Mouse (Mus musculus) gastrocnemius, adult 2 months (tissue): ENCODE data around the gene Rad23a. TPM values are rescaled to one million over a fixed set of nuclear protein-coding genes. Genes with fewer than 3 reads are reported as not detected.

Source experiments
- DNase-seq: peaks from one replicate; pipeline ENCODE4 v3.0.0; 2022
- H3K27ac ChIP-seq: fragments of 200-600 bp; 2 replicates; pipeline ENCODE4 v1.8.1; 2022; ENCODE audit warnings: mild to moderate bottlenecking
- H3K4me3 ChIP-seq: fragments of 200-600 bp; 2 replicates; pipeline ENCODE4 v1.8.1; 2022; ENCODE audit warnings: mild to moderate bottlenecking, moderate library complexity
- CTCF ChIP-seq: fragments of 200-600 bp; IDR thresholded peaks from 2 replicates; pipeline ENCODE4 v1.8.1; 2022; ENCODE audit warnings: antibody characterized with exemption, mild to moderate bottlenecking, moderate library complexity
- intact Hi-C: fragments of 180-260 bp; cut with DNase I; formaldehyde crosslinking; loops from one replicate; pipeline ENCODE4 v1.15.1; 2025
- microRNA-seq: library from miRNA; unstranded; fragments of <30 nt; microRNA quantifications from one replicate; pipeline ENCODE4 v1.2.0, GENCODE M21; 2021
- total RNA-seq, 2 experiments: library from RNA; stranded (reverse); gene quantifications; 2 replicates each; pipeline ENCODE4 v1.2.3; 2021

The Rad23a gene
- total RNA-seq, 2 experiments from 2014 or later, result 159 to 172 TPM

- peak overlapping the region; percentile 60 for H3K4me3 ChIP-seq
- peak; percentile 93 for DNase-seq
- no peak for TF ChIP-seq CTCF
- intact Hi-C loops, result loop anchor here (1.0 kb wide), 1 partner anchor 14 kb away; no protein-coding TSS in a partner anchor
- peak overlapping the region; percentile 96 for H3K27ac ChIP-seq
These were observed 51.6 kb downstream of the Rad23a start for GRCm38 (mm10) chr8:84788896-84789295.

GRCm38 (mm10) chr8:84787523-84788302 is 52.8 kb downstream of the Rad23a start:
- Histone ChIP-seq H3K4me3 (peak overlapping the region; percentile 60), H3K27ac (peak overlapping the region; percentile 96)
- intact Hi-C loops, result no loop called here
- no peak for TF ChIP-seq CTCF
- DNase-seq, result peak; percentile 58

GRCm38 (mm10) chr8:84786801-84787467 is 53.5 kb downstream of the Rad23a start:
- no peak for TF ChIP-seq CTCF
- intact Hi-C loops, result no loop called here
- H3K27ac ChIP-seq, result peak overlapping the region; percentile 96
- DNase-seq, result no peak
- H3K4me3 ChIP-seq, result peak overlapping the region; percentile 59

- TF ChIP-seq CTCF, result no peak
- H3K27ac ChIP-seq, result peak overlapping the region; percentile 96
- DNase-seq, result peak; percentile 87
- H3K4me3 ChIP-seq, result peak overlapping the region; percentile 59
- intact Hi-C loops, result no loop called here
These were observed 54.4 kb downstream of the Rad23a start for GRCm38 (mm10) chr8:84785756-84786677.

- no peak for TF ChIP-seq CTCF
- H3K4me3 ChIP-seq, result peak overlapping the region; percentile 69
- peak overlapping the region; percentile 96 for H3K27ac ChIP-seq
- intact Hi-C loops, result no loop called here
- DNase-seq, result no peak
These were observed 55.0 kb downstream of the Rad23a start for GRCm38 (mm10) chr8:84785506-84785755.

- Histone ChIP-seq H3K4me3 (peak overlapping the region; percentile 69), H3K27ac (peak overlapping the region; percentile 96)
- no peak for TF ChIP-seq CTCF
- peak; percentile 47 for DNase-seq
- intact Hi-C loops, result no loop called here
These were observed 55.6 kb downstream of the Rad23a start for GRCm38 (mm10) chr8:84784681-84785505.

Small RNA genes lying within 50 kb of the gene (microRNA-seq; reads per million reads assigned to microRNA genes)
- gene Mir7069, result not detected

Other genes with a start within 250 kb of the Rad23a start
- gene Ier2, start 177.8 kb downstream of the Rad23a start, total RNA-seq, result 1 to 10 TPM; 5.9 to 6.5 TPM
- gene Trmt1, start 154.4 kb downstream of the Rad23a start, total RNA-seq, result 10 to 100 TPM; 45.6 to 57.5 TPM
- 10 to 100 TPM; 18.7 to 24.3 TPM for gene Nacc1, start 152.8 kb downstream of the Rad23a start, total RNA-seq
- 1 to 10 TPM; 1.1 to 1.3 TPM for gene Lyl1, start 139.2 kb downstream of the Rad23a start, total RNA-seq
- under 1 TPM; 0.36 to 0.78 TPM for gene G430095P16Rik, start 117.7 kb downstream of the Rad23a start, total RNA-seq
- 100 to 1,000 TPM; 465 to 558 TPM for gene Nfix, start 40.3 kb downstream of the Rad23a start, total RNA-seq
- 10 to 100 TPM; 10.2 to 14.3 TPM for gene Dand5, start 17.8 kb downstream of the Rad23a start, total RNA-seq
- gene Gadd45gip1, start 9.1 kb downstream of the Rad23a start, total RNA-seq, result 10 to 100 TPM; 16.2 to 30.4 TPM
- 100 to 1,000 TPM; 149 to 205 TPM for gene Calr, start 6.3 kb upstream of the Rad23a start, total RNA-seq
- 10 to 100 TPM; 23.8 to 24.9 TPM for gene Farsa, start 16.3 kb upstream of the Rad23a start, total RNA-seq
- gene Syce2, start 31.4 kb upstream of the Rad23a start, total RNA-seq, result 1 to 10 TPM; 1.2 to 1.8 TPM
- gene Gcdh, start 53.3 kb upstream of the Rad23a start, total RNA-seq, result 10 to 100 TPM; 33.9 to 51.1 TPM
- not detected for gene Klf1, start 61.3 kb upstream of the Rad23a start, total RNA-seq
- gene Dnase2a, start 67.9 kb upstream of the Rad23a start, total RNA-seq, result 1 to 10 TPM; 4.0 to 8.4 TPM
- under 1 TPM in 1 of 2 experiments, not detected in 1; 0.17 TPM for gene Mast1, start 96.7 kb upstream of the Rad23a start, total RNA-seq
- not detected for gene Rtbdn, start 106.3 kb upstream of the Rad23a start, total RNA-seq
- not detected for gene Gm49661, start 128.8 kb upstream of the Rad23a start, total RNA-seq
- gene Prdx2, start 128.9 kb upstream of the Rad23a start, total RNA-seq, result 100 to 1,000 TPM; 151 to 245 TPM
- 10 to 100 TPM; 22.1 to 25.9 TPM for gene Rnaseh2a, start 129.1 kb upstream of the Rad23a start, total RNA-seq
- 10 to 100 TPM in 1 of 2 experiments, 1 to 10 TPM in 1; 5.7 to 10.1 TPM for gene Junb, start 138.1 kb upstream of the Rad23a start, total RNA-seq
- gene Hook2, start 149.9 kb upstream of the Rad23a start, total RNA-seq, result 1 to 10 TPM; 1.4 to 2.0 TPM
- gene Best2, start 173.9 kb upstream of the Rad23a start, total RNA-seq, result not detected
- 10 to 100 TPM; 50.6 to 58.0 TPM for gene Asna1, start 184.6 kb upstream of the Rad23a start, total RNA-seq
- gene Trir, start 186.2 kb upstream of the Rad23a start, total RNA-seq, result 10 to 100 TPM; 71.9 to 72.4 TPM
- 10 to 100 TPM; 29.9 to 33.4 TPM for gene Tnpo2, start 196.2 kb upstream of the Rad23a start, total RNA-seq
- 1 to 10 TPM; 1.4 to 1.5 TPM for gene Fbxw9, start 219.4 kb upstream of the Rad23a start, total RNA-seq
- gene Gm5741, start 227.3 kb upstream of the Rad23a start, total RNA-seq, result not detected
- 10 to 100 TPM; 27.0 to 28.2 TPM for gene Dhps, start 231.1 kb upstream of the Rad23a start, total RNA-seq
- gene Wdr83os, start 240.1 kb upstream of the Rad23a start, total RNA-seq, result 10 to 100 TPM; 44.2 to 44.9 TPM
- 10 to 100 TPM; 16.5 to 17.2 TPM for gene Wdr83, start 240.6 kb upstream of the Rad23a start, total RNA-seq
- 10 to 100 TPM in 1 of 2 experiments, 1 to 10 TPM in 1; 8.1 to 10.3 TPM for gene Man2b1, start 242.6 kb upstream of the Rad23a start, total RNA-seq